Mouse (Mus musculus) NIH3T3 (cell line): ENCODE results near the gene Creb1.

ENCODE experiments used
- DNase-seq: peaks from one replicate; pipeline ENCODE4 v3.0.0-alpha.2; 2012; ENCODE audit warnings: low read depth

The Creb1 gene

GRCm38 (mm10) chr1:64532589-64533470 is at the start of gene Creb1:
Creb1 (plus strand) TSS chr1:64532645.
- peak; percentile 99 for DNase-seq

GRCm38 (mm10) chr1:64488521-64489029 is 43.9 kb upstream of the Creb1 start:
- no peak for DNase-seq

- no peak for DNase-seq
Observed at GRCm38 (mm10) chr1:64496803-64497202, 35.6 kb upstream of the Creb1 start.

GRCm38 (mm10) chr1:64501382-64502140 is 30.9 kb upstream of the Creb1 start:
- no peak for DNase-seq

GRCm38 (mm10) chr1:64508479-64509096 is 23.9 kb upstream of the Creb1 start:
- no peak for DNase-seq

- DNase-seq, result no peak
Observed at GRCm38 (mm10) chr1:64509678-64510077, 22.8 kb upstream of the Creb1 start.

GRCm38 (mm10) chr1:64514184-64514583 is 18.3 kb upstream of the Creb1 start:
- DNase-seq, result no peak

- DNase-seq, result no peak
Observed at GRCm38 (mm10) chr1:64516593-64516992, 15.9 kb upstream of the Creb1 start.

- DNase-seq, result no peak
Observed at GRCm38 (mm10) chr1:64518480-64518879, 14.0 kb upstream of the Creb1 start.

GRCm38 (mm10) chr1:64519345-64519744 is 13.1 kb upstream of the Creb1 start:
- DNase-seq, result no peak

- DNase-seq, result no peak
Observed at GRCm38 (mm10) chr1:64519901-64520300, 12.5 kb upstream of the Creb1 start.

GRCm38 (mm10) chr1:64521734-64522133 is 10.7 kb upstream of the Creb1 start:
- DNase-seq, result peak; percentile 48

- DNase-seq, result no peak
Observed at GRCm38 (mm10) chr1:64522637-64523036, 9.8 kb upstream of the Creb1 start.

- DNase-seq, result no peak
Observed at GRCm38 (mm10) chr1:64523117-64523516, 9.3 kb upstream of the Creb1 start.

GRCm38 (mm10) chr1:64524661-64525060 is 7.8 kb upstream of the Creb1 start:
- no peak for DNase-seq

- no peak for DNase-seq
Observed at GRCm38 (mm10) chr1:64527626-64528025, 4.8 kb upstream of the Creb1 start.

- no peak for DNase-seq
Observed at GRCm38 (mm10) chr1:64529781-64530315, 2.6 kb upstream of the Creb1 start.

- no peak for DNase-seq
Observed at GRCm38 (mm10) chr1:64531548-64531947, 897 bp upstream of the Creb1 start.

- DNase-seq, result no peak
Observed at GRCm38 (mm10) chr1:64532067-64532523, 350 bp upstream of the Creb1 start.

GRCm38 (mm10) chr1:64533471-64534443 is 1.3 kb downstream of the Creb1 start:
- DNase-seq, result peak; percentile 52

- DNase-seq, result no peak
Observed at GRCm38 (mm10) chr1:64538837-64539367, 6.5 kb downstream of the Creb1 start.
